Mouse (Mus musculus) testis, adult 2 months (tissue): ENCODE data around the gene Tmsb15a.

Source experiments
- CTCF ChIP-seq: fragments of 200-500 bp; IDR thresholded peaks from 2 replicates; pipeline ENCODE4 v1.5.1; 2012; ENCODE audit warnings: low read depth, mild to moderate bottlenecking, inconsistent platforms, low read length, moderate library complexity; ENCODE audit not compliant: control insufficient read depth, insufficient read depth, insufficient replicate concordance
- POLR2A ChIP-seq: fragments of 200-500 bp; IDR thresholded peaks from 2 replicates; pipeline ENCODE4 v1.6.1; 2012; ENCODE audit warnings: low read depth, mild to moderate bottlenecking, inconsistent platforms, low read length, moderate library complexity; ENCODE audit not compliant: control insufficient read depth

DNA sequence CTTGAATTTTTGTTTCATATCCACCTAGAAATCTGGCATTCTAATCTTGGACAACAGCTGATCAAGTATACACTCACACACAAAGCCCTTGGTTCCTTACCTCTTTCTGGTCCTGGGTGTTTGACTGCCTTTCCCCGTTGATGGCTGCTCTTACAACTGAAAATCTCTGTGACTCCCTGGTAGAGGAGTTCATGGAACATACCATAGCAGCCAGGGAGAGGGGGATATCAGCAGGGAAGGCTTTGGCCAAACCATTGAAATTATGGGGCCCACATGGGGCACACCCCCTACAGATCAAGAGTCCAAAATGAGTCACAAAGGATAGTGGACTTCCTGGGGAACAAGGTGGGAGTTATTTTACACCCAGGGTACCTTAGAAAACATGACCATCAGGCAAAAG is 31.4 kb downstream of the Tmsb15a start, which contains the start of gene Tcp11x2:
- no peak for TF ChIP-seq CTCF
- no peak for TF ChIP-seq POLR2A
